Mouse (Mus musculus): ENCODE measurements at regions not wholly inside any gene's neighbourhood (a gene's known extent, or its start where the extent isn't known, plus 50 kb on each side); places are given as distances from the start of the nearest gene placed in this dataset.

GRCm38 (mm10) chr13:46350075-46350747 is 68.0 kb upstream of the Rbm24 start:
- peak in 1 of 2 experiments; percentile 6 for DNase-seq (ENCODE audit: low spot score in 2 of 2)

GRCm38 (mm10) chr13:46355306-46355705 is 62.9 kb upstream of the Rbm24 start:
- no peak for DNase-seq (ENCODE audit: low spot score in 2 of 2)

- no peak for DNase-seq (ENCODE audit: low spot score in 2 of 2)
These were observed 62.3 kb upstream of the Rbm24 start for GRCm38 (mm10) chr13:46355975-46356374.

DNA sequence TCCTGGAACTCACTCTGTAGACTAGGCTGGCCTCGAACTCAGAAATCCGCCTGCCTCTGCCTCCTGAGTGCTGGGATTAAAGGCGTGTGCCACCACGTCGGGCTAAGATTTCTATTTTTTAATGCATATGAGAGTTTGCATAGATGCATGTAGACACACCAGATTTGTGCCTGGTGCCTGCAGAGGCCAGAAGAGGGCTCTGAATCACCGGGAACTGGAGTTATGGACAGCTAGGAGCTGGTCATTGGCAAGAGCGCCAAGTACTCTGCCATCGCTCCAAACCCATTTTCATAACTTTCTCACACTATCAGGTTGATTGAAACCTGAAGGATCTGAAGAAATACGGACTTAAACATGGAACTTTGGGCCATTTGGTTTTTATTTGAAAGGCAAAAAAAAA is 61.2 kb upstream of the Rbm24 start:
- no peak for DNase-seq (ENCODE audit: low spot score in 2 of 2)

DNA sequence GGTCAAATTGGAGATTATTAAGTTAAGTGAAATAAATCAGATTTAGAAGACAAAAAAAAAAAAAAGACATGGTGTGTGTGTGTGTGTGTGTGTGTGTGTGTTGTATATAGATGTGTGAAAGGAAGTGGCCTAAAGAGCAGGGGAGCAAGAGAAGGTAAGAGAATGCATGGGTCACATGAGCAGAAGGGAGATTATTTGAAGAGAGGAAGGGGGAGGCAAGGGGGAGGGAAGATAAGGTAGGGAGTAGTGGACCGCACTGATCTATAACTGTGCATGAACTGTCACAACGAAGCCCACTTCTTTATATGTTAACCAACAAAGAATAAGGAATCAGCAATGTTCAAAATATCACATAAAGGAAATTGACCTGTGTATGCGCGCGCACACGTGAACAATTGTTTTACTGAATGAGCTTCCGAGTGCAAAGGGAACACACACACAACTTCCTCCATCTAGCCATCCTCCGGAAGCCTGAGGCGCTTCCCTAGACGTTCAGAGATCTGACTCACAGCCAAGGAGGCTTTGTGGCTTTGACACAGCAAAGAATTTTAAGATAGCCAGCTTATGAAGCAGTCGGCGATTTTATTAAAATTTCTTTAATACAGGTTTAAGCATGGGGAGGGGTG is 57.6 kb upstream of the Rbm24 start:
- DNase-seq (ENCODE audit: low spot score in 2 of 2): no peak

DNA sequence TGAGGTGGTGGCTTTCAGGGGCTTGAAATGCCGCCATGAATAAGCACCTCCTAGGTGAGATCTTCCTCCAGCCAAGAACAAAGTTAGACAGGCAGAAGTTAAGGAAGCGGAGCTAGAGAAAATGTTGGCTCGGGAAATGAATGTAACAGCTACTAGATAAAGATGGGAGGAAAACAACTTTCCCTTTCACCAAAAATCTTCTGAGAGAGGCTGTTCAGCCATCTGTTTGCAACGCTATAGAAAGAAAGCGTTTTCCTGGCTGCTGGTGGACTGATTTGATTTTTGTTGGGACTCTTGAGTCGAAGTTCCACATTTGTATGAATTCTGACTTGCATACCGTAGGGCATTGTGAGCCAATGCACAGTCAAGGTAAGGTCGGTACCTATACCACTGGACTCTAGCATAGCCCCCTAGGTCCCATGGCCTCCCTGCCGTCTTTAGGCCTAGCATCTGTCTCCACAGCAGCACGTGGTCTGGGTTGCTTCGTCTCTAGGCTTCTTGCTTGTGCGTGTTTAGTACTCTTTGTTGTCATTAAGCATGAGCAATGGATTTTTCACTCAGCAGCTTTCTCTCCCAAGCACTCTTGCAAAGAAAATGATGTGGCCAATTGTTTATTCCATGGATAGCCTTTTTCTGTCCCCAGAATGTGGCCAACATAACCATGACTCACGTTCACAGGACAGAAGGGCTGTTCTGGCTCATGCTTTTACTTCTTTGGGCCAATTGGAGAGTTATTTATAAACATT is 54.6 kb upstream of the Rbm24 start:
- no peak for DNase-seq (ENCODE audit: low spot score in 2 of 2)

DNA sequence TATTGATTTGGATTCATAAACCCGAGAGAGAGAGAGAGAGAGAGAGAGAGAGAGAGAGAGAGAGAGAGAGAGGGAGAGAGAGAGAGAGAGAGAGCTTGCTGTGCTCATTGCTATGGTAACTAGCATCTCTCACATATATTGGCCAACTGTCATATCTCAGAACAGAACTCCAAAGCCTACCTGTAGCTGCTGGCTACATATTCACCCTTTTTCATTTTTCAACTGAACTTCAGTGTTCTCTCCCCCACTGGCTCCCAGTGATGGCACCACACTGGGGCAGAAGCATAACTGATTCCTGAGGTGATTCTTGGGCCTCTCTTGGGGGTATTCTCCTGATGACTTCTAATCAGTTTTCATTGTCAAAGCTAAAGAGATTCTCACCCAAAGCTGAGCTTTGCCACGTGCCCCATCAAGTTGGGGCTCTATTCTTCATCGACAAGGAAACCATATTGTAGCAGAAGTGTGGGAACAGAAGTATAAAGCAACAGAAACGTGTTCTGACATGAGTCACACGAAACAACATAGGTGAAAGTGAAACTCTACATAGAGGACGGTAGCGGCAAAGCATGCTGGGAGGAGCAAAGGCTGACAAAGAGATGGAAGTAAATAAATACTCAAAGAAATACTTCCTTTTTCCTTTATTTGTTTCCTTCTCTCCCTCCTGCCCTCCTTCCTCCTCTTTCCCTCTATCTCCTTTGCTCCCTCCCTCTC is 53.9 kb upstream of the Rbm24 start:
- no peak for DNase-seq (ENCODE audit: low spot score in 2 of 2)

- DNase-seq (ENCODE audit: low spot score in 2 of 2): no peak
These were observed 52.9 kb upstream of the Rbm24 start for GRCm38 (mm10) chr13:46365292-46365691.

All from adrenal gland, postnatal 4 days (tissue).